Mouse (Mus musculus) spleen, postnatal 4 days (tissue): ENCODE data around the gene Hist1h3g.

Source experiments
- DNase-seq, 2 experiments: peaks; one replicate each; pipeline ENCODE4 v3.0.0; 2022; ENCODE audit warnings: low spot score in 2 of 2

Hist1h3g gene

GRCm38 (mm10) chr13:23535137-23536075 is at the start of gene Hist1h3g:
Gene Hist1h3g (plus strand): TSS chr13:23535422.
- peak; percentile 89 to 93 for DNase-seq

DNA sequence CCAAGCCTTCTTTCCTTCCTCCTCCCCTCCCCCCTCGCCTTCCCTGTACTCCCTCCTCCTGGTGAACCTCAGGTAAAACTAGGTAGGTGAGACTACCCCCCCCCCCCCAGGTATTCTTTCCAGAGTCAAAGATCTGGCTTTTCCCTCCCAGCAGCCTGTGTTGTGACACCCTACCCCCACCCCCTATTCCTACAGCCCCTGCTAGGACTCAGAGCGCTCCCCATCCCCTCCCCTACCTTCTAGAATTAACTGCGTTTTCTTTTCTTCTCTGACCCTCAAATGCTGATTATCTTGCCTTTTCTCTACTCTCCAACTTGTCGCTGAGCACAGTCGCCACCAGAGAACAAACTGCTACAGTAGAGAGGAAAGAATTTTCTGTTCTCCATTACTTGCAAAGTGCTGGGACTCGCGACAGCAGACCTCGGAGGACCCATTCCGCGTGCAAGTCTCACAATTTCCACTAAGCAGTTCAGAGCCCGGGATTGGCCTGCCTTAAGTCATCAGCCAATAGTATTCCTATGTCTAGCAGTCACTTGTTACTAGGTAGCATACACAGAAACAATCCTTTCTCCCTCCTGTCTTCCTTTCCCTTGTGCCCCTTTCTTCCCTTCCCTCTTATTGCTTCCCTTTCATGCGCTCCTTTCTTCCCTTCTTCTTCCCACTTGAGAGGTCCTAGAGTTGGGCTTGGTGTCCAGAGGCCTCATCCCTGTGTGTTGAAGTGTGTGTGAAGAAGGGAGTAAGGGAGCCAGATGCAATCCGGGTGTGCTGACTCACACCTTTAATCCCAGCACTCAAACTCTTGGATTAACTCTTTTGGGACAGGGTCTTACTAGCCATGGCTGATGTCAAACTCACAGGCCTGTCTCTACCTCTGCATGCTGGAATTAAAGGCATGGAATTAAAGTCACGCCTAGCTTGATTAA is 46.6 kb upstream of the Hist1h3g start, which contains the start of gene Btn2a2:
Gene Btn2a2, minus strand, starts transcription at position 458 of the 923 bp plus-strand sequence.
- no peak for DNase-seq

DNA sequence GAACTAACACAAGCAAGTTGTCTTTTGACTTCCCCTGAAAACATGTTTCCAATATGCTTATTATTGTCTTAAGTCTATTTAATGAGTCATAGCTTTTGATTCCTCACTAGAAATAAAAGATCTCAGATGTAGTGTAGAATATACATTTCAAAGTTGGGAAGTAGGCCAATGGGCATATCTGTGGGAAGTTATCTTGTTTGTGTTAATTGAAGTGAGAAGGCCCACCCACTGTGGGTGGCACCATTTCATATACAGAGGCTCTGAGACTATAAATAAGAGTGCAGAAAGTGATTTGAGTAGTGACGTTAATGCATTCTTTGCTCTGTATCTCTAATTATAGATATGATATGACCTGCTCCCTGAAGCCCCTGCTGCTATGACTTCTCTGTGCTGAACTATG is 44.4 kb upstream of the Hist1h3g start:
- DNase-seq, result no peak

DNA sequence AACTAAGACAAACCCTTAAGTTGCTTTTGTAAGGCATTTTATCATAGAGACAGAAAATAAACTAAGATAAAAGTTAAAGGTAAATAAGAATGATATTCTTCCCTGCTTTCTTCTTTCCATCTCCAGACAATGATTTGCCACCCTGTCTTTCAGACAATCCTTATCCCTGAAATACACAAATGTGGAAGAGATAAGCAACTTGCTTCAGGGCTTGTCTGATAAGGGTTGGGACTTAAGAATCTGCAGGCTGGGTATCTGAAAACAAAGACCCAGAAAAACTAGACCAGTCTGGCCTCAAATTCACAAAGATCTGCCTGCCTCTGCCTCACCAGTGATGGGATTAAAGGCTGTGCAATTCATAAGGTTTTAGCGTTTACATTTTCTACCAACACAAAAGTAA is 44.0 kb upstream of the Hist1h3g start:
- DNase-seq, result no peak

- no peak for DNase-seq
Observed at GRCm38 (mm10) chr13:23491990-23492389, 43.2 kb upstream of the Hist1h3g start.

- no peak for DNase-seq
Observed at GRCm38 (mm10) chr13:23495526-23495925, 39.7 kb upstream of the Hist1h3g start.

DNA sequence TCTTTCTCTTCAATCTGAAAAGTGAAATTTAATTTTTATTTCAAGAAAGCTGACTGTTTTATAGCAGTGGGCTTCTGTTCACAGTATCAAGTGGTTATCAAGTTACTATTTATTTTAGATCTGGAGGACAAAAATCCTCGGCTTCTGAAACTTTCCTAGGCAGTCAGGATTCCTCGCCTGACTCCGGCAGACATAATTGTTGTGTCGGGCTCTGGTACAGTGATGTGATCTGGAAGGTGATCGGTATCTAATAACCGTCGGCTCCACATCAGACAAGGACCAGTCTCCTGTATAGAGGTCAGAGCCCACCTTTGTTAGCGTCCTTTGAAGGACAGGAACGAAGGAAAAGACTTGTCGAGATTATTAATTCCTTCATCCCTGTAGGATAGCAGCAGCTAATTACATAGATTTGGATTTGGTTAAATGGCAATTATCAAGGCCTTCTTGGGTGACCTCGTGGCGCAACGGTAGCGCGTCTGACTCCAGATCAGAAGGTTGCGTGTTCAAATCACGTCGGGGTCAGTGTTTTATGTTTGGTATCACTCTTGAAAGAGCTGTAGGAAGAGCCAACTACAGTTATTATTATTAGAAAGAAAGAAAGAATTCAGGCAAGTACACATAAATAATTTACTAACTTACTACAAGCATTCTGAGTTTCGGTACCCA is 37.4 kb upstream of the Hist1h3g start:
- DNase-seq, result peak; percentile 48 to 72

DNA sequence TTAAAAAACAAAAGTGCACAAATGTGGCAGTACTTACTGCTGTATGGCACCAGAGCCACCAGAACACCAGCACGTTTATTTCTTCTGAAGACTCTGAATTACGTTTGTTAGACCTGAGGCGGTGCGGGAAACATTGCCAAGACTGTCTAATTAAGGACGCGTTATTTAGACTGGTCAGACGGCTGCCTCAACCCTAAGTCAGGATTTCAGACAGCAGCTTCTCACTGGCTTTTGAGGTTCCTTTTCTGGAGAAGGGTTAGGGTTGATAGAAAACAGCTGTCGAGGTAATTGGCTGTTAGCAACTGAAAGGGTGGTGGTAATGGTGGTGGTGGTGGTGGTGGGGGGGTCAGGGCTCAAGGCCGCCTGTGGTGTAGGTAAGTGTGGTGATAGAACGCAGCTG is 36.6 kb upstream of the Hist1h3g start:
- no peak for DNase-seq

DNA sequence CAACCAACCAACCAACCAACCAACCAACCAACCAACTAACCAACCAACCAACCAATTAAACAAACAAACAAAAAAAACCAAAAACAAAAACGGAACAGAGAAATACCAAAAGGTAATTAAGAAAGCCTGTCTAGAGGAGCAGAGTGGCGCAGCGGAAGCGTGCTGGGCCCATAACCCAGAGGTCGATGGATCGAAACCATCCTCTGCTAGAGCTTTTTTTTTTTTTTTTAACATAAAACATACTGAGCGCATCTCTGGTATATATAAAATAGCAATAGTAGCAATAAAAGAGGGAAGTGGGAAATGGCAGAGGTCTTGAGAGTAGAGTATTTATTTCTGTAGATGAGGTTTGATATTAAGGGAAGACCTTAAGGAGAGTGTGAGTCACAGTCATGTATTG is 35.3 kb upstream of the Hist1h3g start:
- no peak for DNase-seq

GRCm38 (mm10) chr13:23500424-23501200 is 34.6 kb upstream of the Hist1h3g start:
- DNase-seq, result peak; percentile 79 to 86

- no peak for DNase-seq
Observed at GRCm38 (mm10) chr13:23501511-23501910, 33.7 kb upstream of the Hist1h3g start.

GRCm38 (mm10) chr13:23502031-23502567 is 33.1 kb upstream of the Hist1h3g start:
- DNase-seq, result no peak

DNA sequence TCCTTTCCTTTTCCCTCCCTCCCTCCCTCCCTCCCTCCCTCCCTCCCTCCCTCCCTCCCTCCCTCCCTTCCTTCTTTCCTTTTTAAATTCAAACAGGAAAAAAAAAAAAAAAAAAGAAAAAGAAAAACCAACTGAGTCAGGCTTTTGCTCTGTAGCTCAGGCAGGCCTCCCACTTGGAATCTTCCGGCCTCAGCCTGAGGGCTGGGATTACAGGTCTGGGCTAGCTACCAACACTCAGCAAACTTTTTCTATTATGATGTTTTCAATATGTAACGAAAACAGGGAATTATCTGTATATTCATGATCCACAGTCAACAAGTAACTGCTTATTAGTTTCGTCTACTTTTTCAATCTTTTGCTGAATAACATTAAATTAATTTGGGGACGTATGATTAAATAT is 32.3 kb upstream of the Hist1h3g start:
- no peak for DNase-seq

GRCm38 (mm10) chr13:23503797-23504196 is 31.4 kb upstream of the Hist1h3g start:
- DNase-seq, result peak; percentile 72 to 82

- DNase-seq, result no peak
Observed at GRCm38 (mm10) chr13:23505662-23506345, 29.4 kb upstream of the Hist1h3g start.

- DNase-seq, result peak; percentile 80 to 91
Observed at GRCm38 (mm10) chr13:23506351-23506750, 28.9 kb upstream of the Hist1h3g start.

DNA sequence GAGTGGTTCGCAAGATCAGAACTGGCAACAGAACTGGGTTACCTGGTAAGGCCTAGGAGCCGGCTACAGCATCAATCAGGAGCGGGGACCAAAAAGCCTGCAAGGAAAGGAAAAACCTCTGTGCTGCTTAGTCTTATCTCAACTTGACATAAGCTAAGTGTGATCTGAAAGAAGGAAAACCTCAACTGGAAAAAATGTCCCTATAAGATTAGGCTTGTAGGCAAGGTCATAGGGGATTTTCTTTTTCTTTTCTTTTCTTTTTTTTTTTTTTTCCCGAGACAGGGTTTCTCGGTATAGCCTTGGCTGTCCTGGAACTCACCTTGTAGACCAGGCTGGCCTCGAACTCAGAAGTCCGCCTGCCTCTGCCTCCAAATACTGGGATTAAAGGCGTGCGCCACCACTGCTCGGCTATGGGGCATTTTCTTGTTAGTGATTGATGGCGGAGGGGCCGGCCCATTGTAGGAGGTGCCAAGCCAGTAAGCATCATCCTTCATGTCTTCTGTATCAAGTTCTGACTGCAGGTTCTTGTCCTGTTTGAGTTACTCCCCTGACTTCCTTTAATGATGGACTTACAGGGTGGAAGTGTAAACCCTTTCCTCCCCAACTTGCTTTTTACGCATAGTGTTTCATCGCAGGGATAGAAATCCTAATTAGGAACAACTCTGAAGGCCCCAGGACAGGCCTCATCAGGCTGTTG is 28.3 kb upstream of the Hist1h3g start:
- DNase-seq, result no peak

GRCm38 (mm10) chr13:23510127-23510526 is 25.1 kb upstream of the Hist1h3g start:
- no peak for DNase-seq

- no peak for DNase-seq
Observed at GRCm38 (mm10) chr13:23513517-23513916, 21.7 kb upstream of the Hist1h3g start.
